Mouse (Mus musculus) intestine, embryonic 14.5 days (tissue): ENCODE results near the gene Nudt4. TPM values are rescaled to one million over a fixed set of nuclear protein-coding genes. Genes with fewer than 3 reads are reported as not detected.

Experiments
- ATAC-seq: fragments of 200-750 bp; cut with Nextera tagmentation; replicated peaks from 2 replicates; pipeline ENCODE4 v1.8.0; 2017; ENCODE audit warnings: low read depth, moderate number of reproducible peaks, moderate TSS enrichment, moderate library complexity; ENCODE audit not compliant: low FRiP score, low TSS enrichment
- DNase-seq: peaks from one replicate; pipeline ENCODE4 v3.0.0-alpha.2; 2018; ENCODE audit warnings: low spot score
- H3K27ac ChIP-seq: fragments of 300-500 bp; sonication (generic); 2 replicates; pipeline ENCODE4 v1.5.1; 2014; ENCODE audit warnings: low read depth, mild to moderate bottlenecking, control low read depth
- H3K27me3 ChIP-seq: fragments of 300-500 bp; sonication (generic); replicated peaks from 2 replicates; pipeline ENCODE4 v1.6.1; 2014; ENCODE audit warnings: low read length, control low read depth; ENCODE audit not compliant: control insufficient read depth, insufficient read depth
- H3K36me3 ChIP-seq: fragments of 300-500 bp; sonication (generic); 2 replicates; pipeline ENCODE4 v1.6.1; 2014; ENCODE audit warnings: low read length, control low read depth; ENCODE audit not compliant: control insufficient read depth, insufficient read depth
- H3K4me1 ChIP-seq: fragments of 300-500 bp; sonication (generic); replicated peaks from 2 replicates; pipeline ENCODE4 v1.6.1; 2014; ENCODE audit warnings: low read length, control low read depth, mixed read lengths; ENCODE audit not compliant: control insufficient read depth, insufficient read depth
- H3K4me2 ChIP-seq: fragments of 300-500 bp; sonication (generic); 2 replicates; pipeline ENCODE4 v1.6.1; 2014; ENCODE audit warnings: low read length
- H3K4me3 ChIP-seq: fragments of 300-500 bp; sonication (generic); 2 replicates; pipeline ENCODE4 v1.5.1; 2014; ENCODE audit warnings: low read depth, low read length, control low read depth, mixed read lengths
- H3K9ac ChIP-seq: fragments of 300-500 bp; sonication (generic); 2 replicates; pipeline ENCODE4 v1.6.1; 2014; ENCODE audit warnings: mild to moderate bottlenecking, low read length
- H3K9me3 ChIP-seq: fragments of 300-500 bp; sonication (generic); 2 replicates; pipeline ENCODE4 v1.6.1; 2016; ENCODE audit warnings: low read length, control low read depth; ENCODE audit not compliant: control insufficient read depth
- WGBS: fragments of 180-500 bp; shearing (Covaris S2); extraction: QIAGEN DNeasy Blood & Tissue Kit; methylation state at CpG from one replicate; pipeline ENCODE4 v1.1.7; 2014; 5-methylcytosine and 5-hydroxymethylcytosine counted together
- polyA plus RNA-seq: library from polyadenylated mRNA; unstranded; fragments of >200 nt; fragmentation: Nextera tagmentation; extraction: Ambion mirVana; gene quantifications from 2 replicates; pipeline ENCODE4 v1.2.1, GENCODE M21; 2014

Gene Nudt4
- polyA plus RNA-seq, 1 experiment from 2014 or later, result 71.3 TPM

- no peaks in the 10 kb centered on the region for H3K27me3 ChIP-seq
- no peak overlapping the region for H3K27ac ChIP-seq
- H3K4me3 ChIP-seq, result no peak overlapping the region
- no peaks in the 10 kb centered on the region for H3K9me3 ChIP-seq
- no peak for DNase-seq
- H3K36me3 ChIP-seq, result no peaks in the 10 kb centered on the region
- 52% methylated on average over 8 of the region's 8 CpGs for WGBS
- no peak overlapping the region for H3K4me2 ChIP-seq
- H3K4me1 ChIP-seq, result no peaks in the 10 kb centered on the region
- no peak for ATAC-seq
- H3K9ac ChIP-seq, result no peak overlapping the region
Observed at GRCm38 (mm10) chr10:95595852-95596639, 32.1 kb upstream of the Nudt4 start.

- H3K36me3 ChIP-seq, result no peaks in the 10 kb centered on the region
- H3K27ac ChIP-seq, result no peak overlapping the region
- H3K27me3 ChIP-seq, result no peaks in the 10 kb centered on the region
- H3K4me2 ChIP-seq, result no peak overlapping the region
- ATAC-seq, result no peak
- WGBS, result 54% methylated on average over 11 of the region's 11 CpGs
- H3K4me1 ChIP-seq, result no peaks in the 10 kb centered on the region
- H3K9ac ChIP-seq, result no peak overlapping the region
- H3K4me3 ChIP-seq, result no peak overlapping the region
- no peak for DNase-seq
- no peaks in the 10 kb centered on the region for H3K9me3 ChIP-seq
Observed at GRCm38 (mm10) chr10:95594414-95594813, 30.5 kb upstream of the Nudt4 start.

GRCm38 (mm10) chr10:95591257-95591656 is 27.3 kb upstream of the Nudt4 start:
- Histone ChIP-seq H3K9ac (no peak overlapping the region), H3K4me1 (no peaks in the 10 kb centered on the region), H3K27me3 (no peaks in the 10 kb centered on the region), H3K27ac (no peak overlapping the region), H3K9me3 (no peaks in the 10 kb centered on the region), H3K4me2 (no peak overlapping the region), H3K36me3 (no peaks in the 10 kb centered on the region), H3K4me3 (no peak overlapping the region)
- no peak for DNase-seq
- WGBS, result 78% methylated on average over 4 of the region's 4 CpGs
- ATAC-seq, result no peak

GRCm38 (mm10) chr10:95590196-95590595 is 26.2 kb upstream of the Nudt4 start:
- Histone ChIP-seq H3K27ac (no peak overlapping the region), H3K27me3 (no peaks in the 10 kb centered on the region), H3K4me1 (no peaks in the 10 kb centered on the region), H3K36me3 (no peaks in the 10 kb centered on the region), H3K9ac (no peak overlapping the region), H3K4me3 (no peak overlapping the region), H3K9me3 (no peaks in the 10 kb centered on the region), H3K4me2 (no peak overlapping the region)
- DNase-seq (no peak), ATAC-seq (no peak)
- 66% methylated on average over 6 of the region's 6 CpGs for WGBS

- no peaks in the 10 kb centered on the region for H3K9me3 ChIP-seq
- H3K27me3 ChIP-seq, result no peaks in the 10 kb centered on the region
- no peaks in the 10 kb centered on the region for H3K4me1 ChIP-seq
- H3K36me3 ChIP-seq, result no peaks in the 10 kb centered on the region
- ATAC-seq (no peak), DNase-seq (no peak)
- no peak overlapping the region for H3K4me2 ChIP-seq
- no peak overlapping the region for H3K27ac ChIP-seq
- H3K9ac ChIP-seq, result no peak overlapping the region
- H3K4me3 ChIP-seq, result no peak overlapping the region
- 94% methylated on average over 4 of the region's 4 CpGs for WGBS
Observed at GRCm38 (mm10) chr10:95589196-95589595, 25.2 kb upstream of the Nudt4 start.

GRCm38 (mm10) chr10:95587509-95588220 is 23.7 kb upstream of the Nudt4 start:
- H3K4me1 ChIP-seq, result no peaks in the 10 kb centered on the region
- no peak overlapping the region for H3K9ac ChIP-seq
- H3K9me3 ChIP-seq, result no peaks in the 10 kb centered on the region
- ATAC-seq, result no peak
- 86% methylated on average over 8 of the region's 8 CpGs for WGBS
- H3K4me3 ChIP-seq, result no peak overlapping the region
- no peak for DNase-seq
- no peaks in the 10 kb centered on the region for H3K36me3 ChIP-seq
- no peaks in the 10 kb centered on the region for H3K27me3 ChIP-seq
- H3K4me2 ChIP-seq, result no peak overlapping the region
- no peak overlapping the region for H3K27ac ChIP-seq

GRCm38 (mm10) chr10:95585554-95585953 is 21.6 kb upstream of the Nudt4 start:
- 85% methylated on average over 6 of the region's 6 CpGs for WGBS
- no peak overlapping the region for H3K27ac ChIP-seq
- no peak overlapping the region for H3K4me3 ChIP-seq
- no peaks in the 10 kb centered on the region for H3K4me1 ChIP-seq
- H3K9ac ChIP-seq, result no peak overlapping the region
- H3K27me3 ChIP-seq, result no peaks in the 10 kb centered on the region
- no peaks in the 10 kb centered on the region for H3K9me3 ChIP-seq
- no peak for DNase-seq
- H3K36me3 ChIP-seq, result no peaks in the 10 kb centered on the region
- no peak for ATAC-seq
- H3K4me2 ChIP-seq, result no peak overlapping the region

GRCm38 (mm10) chr10:95577567-95577950 is 13.6 kb upstream of the Nudt4 start:
- ATAC-seq, result no peak
- no peak overlapping the region for H3K4me3 ChIP-seq
- WGBS, result 21% methylated on average over 4 of the region's 4 CpGs
- no peak for DNase-seq
- no peaks in the 10 kb centered on the region for H3K27me3 ChIP-seq
- H3K36me3 ChIP-seq, result no peaks in the 10 kb centered on the region
- H3K4me2 ChIP-seq, result no peak overlapping the region
- no peaks in the 10 kb centered on the region for H3K4me1 ChIP-seq
- no peaks in the 10 kb centered on the region for H3K9me3 ChIP-seq
- no peak overlapping the region for H3K27ac ChIP-seq
- H3K9ac ChIP-seq, result no peak overlapping the region
